Mouse (Mus musculus) telencephalon, adult 2 months (tissue): ENCODE data around the gene Lmo2.
"Not testable (repeated sequence)": the region's sequence is repeated elsewhere in the genome, so short reads cannot be mapped to it uniquely, and the experiment has no call there.

Experiments
- DNase-seq: peaks from one replicate; pipeline ENCODE4 v3.0.0-alpha.2; 2011; ENCODE audit warnings: low read depth, low spot score

Gene Lmo2

GRCm38 (mm10) chr2:103977716-103978115 is 19.9 kb downstream of the Lmo2 start:
- DNase-seq, result no peak

- no peak for DNase-seq
Observed at GRCm38 (mm10) chr2:103982250-103982649, 24.5 kb downstream of the Lmo2 start.

GRCm38 (mm10) chr2:103983146-103983545 is 25.4 kb downstream of the Lmo2 start:
- DNase-seq, result no peak

- DNase-seq, result not testable (repeated sequence)
Observed at GRCm38 (mm10) chr2:103987595-103987994, 29.8 kb downstream of the Lmo2 start.

GRCm38 (mm10) chr2:103989724-103990123 is 31.9 kb downstream of the Lmo2 start:
- no peak for DNase-seq

- no peak for DNase-seq
Observed at GRCm38 (mm10) chr2:103991303-103991702, 33.5 kb downstream of the Lmo2 start.

- no peak for DNase-seq
Observed at GRCm38 (mm10) chr2:103992162-103992561, 34.4 kb downstream of the Lmo2 start.

- no peak for DNase-seq
Observed at GRCm38 (mm10) chr2:103992618-103993332, 35.0 kb downstream of the Lmo2 start.

- DNase-seq, result no peak
Observed at GRCm38 (mm10) chr2:104001076-104001475, 43.3 kb downstream of the Lmo2 start.

- DNase-seq, result no peak
Observed at GRCm38 (mm10) chr2:104001861-104002260, 44.1 kb downstream of the Lmo2 start.

GRCm38 (mm10) chr2:104002711-104003413 is 45.1 kb downstream of the Lmo2 start:
- no peak for DNase-seq

GRCm38 (mm10) chr2:104007793-104008519 is 50.2 kb downstream of the Lmo2 start:
- no peak for DNase-seq

- not testable (repeated sequence) for DNase-seq
Observed at GRCm38 (mm10) chr2:104008853-104009252, 51.1 kb downstream of the Lmo2 start.

GRCm38 (mm10) chr2:104023096-104023495 is 65.3 kb downstream of the Lmo2 start:
- no peak for DNase-seq

GRCm38 (mm10) chr2:104024656-104025055 is 66.9 kb downstream of the Lmo2 start:
- DNase-seq, result no peak

- DNase-seq, result no peak
Observed at GRCm38 (mm10) chr2:104027458-104028138, 69.8 kb downstream of the Lmo2 start, which contains the start of gene Fbxo3. TSS of gene Fbxo3 (plus strand) at chr2:104027721.

- DNase-seq, result no peak
Observed at GRCm38 (mm10) chr2:104028139-104028723, 70.4 kb downstream of the Lmo2 start, which contains the start of gene 4931422A03Rik. TSS of gene 4931422A03Rik (minus strand) at chr2:104028361.

- no peak for DNase-seq
Observed at GRCm38 (mm10) chr2:104029074-104029473, 71.3 kb downstream of the Lmo2 start.

- DNase-seq, result no peak
Observed at GRCm38 (mm10) chr2:104030381-104030780, 72.6 kb downstream of the Lmo2 start.
